Mouse (Mus musculus): ENCODE data around the gene Rxra. TPM values are rescaled to one million over a fixed set of nuclear protein-coding genes. Genes with fewer than 3 reads are reported as not detected.

Rxra gene
- total and polyA plus RNA-seq, 3 experiments: 2.1 to 5.5 (median 2.4) TPM

DNA sequence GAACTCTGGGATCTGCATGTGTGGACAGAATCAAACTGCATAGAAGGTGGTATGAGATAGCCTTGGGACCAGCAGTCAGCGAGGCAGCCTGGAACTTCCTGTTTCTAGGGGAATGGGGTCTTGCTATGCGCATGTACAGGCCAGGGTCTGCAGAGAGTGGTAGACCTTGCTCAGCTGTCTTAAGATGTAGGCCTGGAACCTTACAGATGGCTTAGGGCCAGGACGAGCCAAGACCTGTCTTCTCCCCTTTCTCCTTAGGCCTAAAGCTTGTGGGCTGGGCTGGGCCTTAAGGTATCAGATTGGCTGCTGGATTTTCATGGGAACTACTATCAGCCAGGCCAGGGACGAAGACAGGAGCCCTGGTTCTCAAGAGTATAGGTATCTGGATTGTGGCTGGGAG is 4.4 kb downstream of the Rxra start:
- TF ChIP-seq CHD2 (IDR thresholded peaks at IDR 0.05; ENCODE audit: low read length) (no peak), NELFE (IDR thresholded peaks at IDR 0.05; ENCODE audit: low read depth, low read length) (no peak), MYC (IDR thresholded peaks at IDR 0.05; ENCODE audit: low read depth, low read length) (no peak), MAZ (IDR thresholded peaks at IDR 0.05; ENCODE audit: low read depth, low read length) (no peak), GABPA (IDR thresholded peaks at IDR 0.05; ENCODE audit: insufficient replicate concordance, low read depth, low read length) (no peak)
- H3K79me2 ChIP-seq (replicated peaks; ENCODE audit: control insufficient read depth, extremely low read depth, insufficient read depth, poor library complexity, severe bottlenecking): no peaks in the 10 kb centered on the region
- peaks cover 89% of the 10 kb centered on the region for H3K27me3 ChIP-seq (replicated peaks)
- no peaks in the 10 kb centered on the region for H3K9me3 ChIP-seq (replicated peaks; ENCODE audit: low read length)
- no peak overlapping the region for H3K9ac ChIP-seq (ENCODE audit: insufficient read depth, low read depth)
- H3K4me2 ChIP-seq (ENCODE audit: insufficient read depth, low read depth, poor library complexity, severe bottlenecking): no peak overlapping the region
- no peak for DNase-seq (ENCODE audit: extremely low read depth)
- in situ Hi-C loops (cut with MboI; ENCODE audit: low pct_ligation_motif_present, low pct_unique_long_range_greater_than_20kb, low sequenced_read_pairs): no loop called here
- dilution Hi-C loops (cut with MboI; ENCODE audit: extremely low pct_ligation_motif_present, extremely low pct_unique_long_range_greater_than_20kb, low sequenced_read_pairs): no loop called here
- H3K27ac ChIP-seq (ENCODE audit: insufficient read depth, low read depth): no peak overlapping the region
- H3K4me1 ChIP-seq (ENCODE audit: control insufficient read depth in 1 of 2, insufficient read depth in 2 of 2): peaks cover 0 to 3% of the 10 kb centered on the region in 2 experiments; a peak in 1 of 4 replicates
- no peaks in the 10 kb centered on the region for H3K36me3 ChIP-seq (replicated peaks in 1 of 2; ENCODE audit: control insufficient read depth in 1 of 2, insufficient read depth in 1 of 2, low read length in 1 of 2)
- H3K4me3 ChIP-seq (replicated peaks in 1 of 3; ENCODE audit: low read depth in 2 of 3, low read length in 2 of 3, poor library complexity in 1 of 3): no peak overlapping the region

DNA sequence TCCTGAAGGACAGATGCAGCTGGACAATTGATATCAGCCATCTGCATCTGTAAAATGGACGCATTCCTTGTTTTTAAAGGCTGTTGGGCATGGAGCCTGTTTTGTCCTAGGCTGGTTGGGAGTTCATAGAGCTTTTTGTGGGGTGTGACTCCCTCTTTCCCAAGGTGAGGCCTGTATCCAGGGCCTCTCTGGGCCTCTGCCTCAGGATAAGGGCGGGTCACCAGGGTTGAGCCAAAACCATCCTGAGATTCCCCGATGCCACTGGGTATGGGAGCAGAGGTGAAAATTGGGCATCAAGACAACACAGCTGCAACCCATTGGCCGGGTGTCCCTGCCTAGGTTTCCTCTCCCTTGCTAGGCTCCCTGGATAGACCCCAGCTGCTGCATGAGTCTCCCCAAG is 5.2 kb downstream of the Rxra start:
- Histone ChIP-seq H3K9me3 (replicated peaks; ENCODE audit: low read length) (no peaks in the 10 kb centered on the region), H3K4me3 (replicated peaks in 1 of 3; ENCODE audit: low read depth in 2 of 3, low read length in 2 of 3, poor library complexity in 1 of 3) (no peak overlapping the region), H3K36me3 (replicated peaks in 1 of 2; ENCODE audit: control insufficient read depth in 1 of 2, insufficient read depth in 1 of 2, low read length in 1 of 2) (no peaks in the 10 kb centered on the region), H3K79me2 (replicated peaks; ENCODE audit: control insufficient read depth, extremely low read depth, insufficient read depth, poor library complexity, severe bottlenecking) (no peaks in the 10 kb centered on the region), H3K4me2 (ENCODE audit: insufficient read depth, low read depth, poor library complexity, severe bottlenecking) (no peak overlapping the region), H3K4me1 (ENCODE audit: control insufficient read depth in 1 of 2, insufficient read depth in 2 of 2) (peaks cover 0 to 2% of the 10 kb centered on the region in 2 experiments; a peak in 1 of 4 replicates), H3K27me3 (replicated peaks) (peaks cover 86% of the 10 kb centered on the region), H3K27ac (ENCODE audit: insufficient read depth, low read depth) (no peak overlapping the region), H3K9ac (ENCODE audit: insufficient read depth, low read depth) (no peak overlapping the region)
- DNase-seq (ENCODE audit: extremely low read depth): no peak
- dilution Hi-C loops (cut with MboI; ENCODE audit: extremely low pct_ligation_motif_present, extremely low pct_unique_long_range_greater_than_20kb, low sequenced_read_pairs) (no loop called here), in situ Hi-C loops (cut with MboI; ENCODE audit: low pct_ligation_motif_present, low pct_unique_long_range_greater_than_20kb, low sequenced_read_pairs) (no loop called here)
- no peak for TF ChIP-seq RAD21 (IDR thresholded peaks at IDR 0.05; ENCODE audit: low read depth, low read length)
- no peak for TF ChIP-seq JUN (IDR thresholded peaks at IDR 0.05; ENCODE audit: insufficient read depth, low read depth, low read length)

DNA sequence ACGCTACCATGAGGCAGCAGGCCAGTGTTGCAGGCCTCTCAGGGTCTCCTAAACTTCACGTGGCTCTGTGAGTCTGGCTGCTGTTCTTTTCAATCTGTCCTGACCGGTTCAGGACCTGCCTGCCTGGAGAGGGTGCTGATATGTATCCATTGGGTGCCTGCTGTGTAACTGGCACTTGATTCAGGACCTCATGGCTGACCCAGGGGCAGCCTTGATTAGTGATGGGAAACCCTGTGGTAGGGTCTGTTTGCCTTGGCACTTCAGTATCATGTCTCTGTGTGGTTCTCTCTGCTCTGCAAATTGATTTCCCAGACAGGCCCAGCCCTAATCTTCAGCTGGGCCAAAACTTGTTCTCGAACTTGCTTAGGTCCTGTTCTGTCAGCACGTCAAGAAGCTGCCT is 5.9 kb downstream of the Rxra start:
- no peak for DNase-seq (ENCODE audit: extremely low read depth)
- Histone ChIP-seq H3K36me3 (replicated peaks in 1 of 2; ENCODE audit: control insufficient read depth in 1 of 2, insufficient read depth in 1 of 2, low read length in 1 of 2) (no peaks in the 10 kb centered on the region), H3K27me3 (replicated peaks) (peaks cover 86% of the 10 kb centered on the region), H3K4me3 (replicated peaks in 1 of 3; ENCODE audit: low read depth in 2 of 3, low read length in 2 of 3, poor library complexity in 1 of 3) (no peak overlapping the region), H3K4me1 (ENCODE audit: control insufficient read depth in 1 of 2, insufficient read depth in 2 of 2) (no peaks in the 10 kb centered on the region; a peak in 1 of 4 replicates), H3K4me2 (ENCODE audit: insufficient read depth, low read depth, poor library complexity, severe bottlenecking) (no peak overlapping the region), H3K9ac (ENCODE audit: insufficient read depth, low read depth) (no peak overlapping the region), H3K9me3 (replicated peaks; ENCODE audit: low read length) (no peaks in the 10 kb centered on the region), H3K79me2 (replicated peaks; ENCODE audit: control insufficient read depth, extremely low read depth, insufficient read depth, poor library complexity, severe bottlenecking) (no peaks in the 10 kb centered on the region), H3K27ac (ENCODE audit: insufficient read depth, low read depth) (no peak overlapping the region)
- dilution Hi-C loops (cut with MboI; ENCODE audit: extremely low pct_ligation_motif_present, extremely low pct_unique_long_range_greater_than_20kb, low sequenced_read_pairs): no loop called here
- TF ChIP-seq ZKSCAN1 (IDR thresholded peaks at IDR 0.05; ENCODE audit: borderline replicate concordance, low read depth, low read length): no peak
- no peak for TF ChIP-seq CHD2 (IDR thresholded peaks at IDR 0.05; ENCODE audit: low read length)
- no peak for TF ChIP-seq JUND (conservative IDR thresholded peaks at IDR 0.05; ENCODE audit: low read depth, low read length)
- TF ChIP-seq JUN (IDR thresholded peaks at IDR 0.05; ENCODE audit: insufficient read depth, low read depth, low read length): no peak
- no peak for TF ChIP-seq USF2 (conservative IDR thresholded peaks at IDR 0.05; ENCODE audit: low read depth, low read length)
- TF ChIP-seq ZMIZ1 (IDR thresholded peaks at IDR 0.05; ENCODE audit: low read depth, low read length): no peak
- in situ Hi-C loops (cut with MboI; ENCODE audit: low pct_ligation_motif_present, low pct_unique_long_range_greater_than_20kb, low sequenced_read_pairs): no loop called here

Data from CH12.LX (cell line).